Mouse (Mus musculus): ENCODE measurements around the gene Drg1.

DNA sequence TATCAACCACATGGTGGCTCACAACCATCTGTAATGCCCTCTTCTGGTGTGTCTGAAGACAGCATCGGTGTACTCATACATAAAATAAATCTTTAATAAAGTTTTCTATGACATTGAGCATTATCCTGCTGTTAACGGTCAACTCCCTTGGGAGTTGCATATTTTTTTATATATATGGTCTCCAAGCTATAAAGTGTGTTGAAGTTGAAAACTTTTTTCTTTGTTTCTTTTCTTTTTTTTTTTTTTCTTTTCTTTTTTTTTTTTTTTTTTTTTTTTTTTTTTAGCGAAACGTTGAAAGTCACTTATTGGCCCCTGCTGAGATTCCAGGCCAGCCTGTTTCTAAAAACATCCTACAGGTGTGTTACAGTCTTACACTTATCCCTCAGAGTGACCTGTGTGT, 32.5 kb downstream of the Drg1 start:
- no peak for TF ChIP-seq CTCF (conservative IDR thresholded peaks at IDR 0.05; ENCODE audit: low read length)
- TF ChIP-seq POU5F1 (IDR thresholded peaks at IDR 0.05; ENCODE audit: borderline replicate concordance, low read length): no peak
- no peak for TF ChIP-seq NANOG (IDR thresholded peaks at IDR 0.05; ENCODE audit: borderline replicate concordance, low read length)

Data from E14TG2a.4 (cell line).